Mouse (Mus musculus): ENCODE measurements around the gene L1td1. TPM values are rescaled to one million over a fixed set of nuclear protein-coding genes. Genes with fewer than 3 reads are reported as not detected.
"Not testable (repeated sequence)": the region's sequence is repeated elsewhere in the genome, so short reads cannot be mapped to it uniquely, and the experiment has no call there.

L1td1 gene
- total RNA-seq (2021) = not detected
- long read RNA-seq, experiment 1 = 0 reads
- long read RNA-seq, experiment 2 = 0 reads

- DNase-seq (ENCODE audit: low spot score in 2 of 2) = no peak
Observed at GRCm38 (mm10) chr4:98726590-98727237, at the start of gene L1td1. L1td1 (plus strand) TSS chr4:98726734.

GRCm38 (mm10) chr4:98677506-98677905 is 49.0 kb upstream of the L1td1 start:
- DNase-seq (ENCODE audit: low spot score in 2 of 2) = no peak

GRCm38 (mm10) chr4:98686678-98687267 is 39.8 kb upstream of the L1td1 start:
- DNase-seq (ENCODE audit: low spot score in 2 of 2) = no peak

- DNase-seq (ENCODE audit: low spot score in 2 of 2) = no peak
Observed at GRCm38 (mm10) chr4:98688116-98688515, 38.4 kb upstream of the L1td1 start.

- no peak for DNase-seq (ENCODE audit: low spot score in 2 of 2)
Observed at GRCm38 (mm10) chr4:98688520-98688919, 38.0 kb upstream of the L1td1 start.

GRCm38 (mm10) chr4:98689988-98690387 is 36.5 kb upstream of the L1td1 start:
- no peak for DNase-seq (ENCODE audit: low spot score in 2 of 2)

- DNase-seq (ENCODE audit: low spot score in 2 of 2) = no peak
Observed at GRCm38 (mm10) chr4:98693465-98694185, 32.9 kb upstream of the L1td1 start.

- no peak for DNase-seq (ENCODE audit: low spot score in 2 of 2)
Observed at GRCm38 (mm10) chr4:98697932-98698331, 28.6 kb upstream of the L1td1 start.

- DNase-seq (ENCODE audit: low spot score in 2 of 2) = no peak
Observed at GRCm38 (mm10) chr4:98698921-98699320, 27.6 kb upstream of the L1td1 start.

- no peak for DNase-seq (ENCODE audit: low spot score in 2 of 2)
Observed at GRCm38 (mm10) chr4:98700156-98700555, 26.4 kb upstream of the L1td1 start.

- peak; percentile 48 to 70 for DNase-seq (ENCODE audit: low spot score in 2 of 2)
Observed at GRCm38 (mm10) chr4:98702201-98702894, 24.2 kb upstream of the L1td1 start.

GRCm38 (mm10) chr4:98710891-98711290 is 15.6 kb upstream of the L1td1 start:
- DNase-seq (ENCODE audit: low spot score in 2 of 2) = no peak

GRCm38 (mm10) chr4:98717735-98718546 is 8.6 kb upstream of the L1td1 start:
- DNase-seq (ENCODE audit: low spot score in 2 of 2) = no peak

GRCm38 (mm10) chr4:98718547-98718917 is 8.0 kb upstream of the L1td1 start:
- no peak for DNase-seq (ENCODE audit: low spot score in 2 of 2)

- DNase-seq (ENCODE audit: low spot score in 2 of 2) = peak in 1 of 2 experiments; percentile 38
Observed at GRCm38 (mm10) chr4:98722454-98722853, 4.1 kb upstream of the L1td1 start.

- DNase-seq (ENCODE audit: low spot score in 2 of 2) = not testable (repeated sequence)
Observed at GRCm38 (mm10) chr4:98724682-98725081, 1.9 kb upstream of the L1td1 start.

- DNase-seq (ENCODE audit: low spot score in 2 of 2) = no peak
Observed at GRCm38 (mm10) chr4:98725439-98725838, 1.1 kb upstream of the L1td1 start.

GRCm38 (mm10) chr4:98727295-98727958 is 893 bp downstream of the L1td1 start:
- DNase-seq (ENCODE audit: low spot score in 2 of 2) = no peak

- no peak for DNase-seq (ENCODE audit: low spot score in 2 of 2)
Observed at GRCm38 (mm10) chr4:98727959-98728347, 1.4 kb downstream of the L1td1 start.

GRCm38 (mm10) chr4:98728716-98729115 is 2.2 kb downstream of the L1td1 start:
- DNase-seq (ENCODE audit: low spot score in 2 of 2) = no peak

All from gastrocnemius, postnatal 4 days (tissue).